Mouse (Mus musculus) right cerebral cortex, postnatal 14 days (tissue): ENCODE results near the gene Babam2.
"Not testable (repeated sequence)": the region's sequence is repeated elsewhere in the genome, so short reads cannot be mapped to it uniquely, and the experiment has no call there.

Experiments used
- DNase-seq: peaks from one replicate; pipeline ENCODE4 v3.0.0; 2022

Babam2 gene

GRCm38 (mm10) chr5:31840406-31840805, 142.9 kb downstream of the Babam2 start:
- DNase-seq = no peak

GRCm38 (mm10) chr5:31844856-31845255, 147.4 kb downstream of the Babam2 start:
- DNase-seq = no peak

- no peak for DNase-seq
These were observed 149.5 kb downstream of the Babam2 start for GRCm38 (mm10) chr5:31846971-31847370.

- no peak for DNase-seq
These were observed 151.5 kb downstream of the Babam2 start for GRCm38 (mm10) chr5:31848995-31849394.

- DNase-seq = no peak
These were observed 155.3 kb downstream of the Babam2 start for GRCm38 (mm10) chr5:31852786-31853185.

- DNase-seq = no peak
These were observed 156.3 kb downstream of the Babam2 start for GRCm38 (mm10) chr5:31853831-31854230.

GRCm38 (mm10) chr5:31858877-31859276, 161.4 kb downstream of the Babam2 start:
- not testable (repeated sequence) for DNase-seq

GRCm38 (mm10) chr5:31860426-31860825, 162.9 kb downstream of the Babam2 start:
- DNase-seq = no peak

- DNase-seq = no peak
These were observed 163.5 kb downstream of the Babam2 start for GRCm38 (mm10) chr5:31860831-31861624.

- no peak for DNase-seq
These were observed 165.4 kb downstream of the Babam2 start for GRCm38 (mm10) chr5:31862753-31863468.

- no peak for DNase-seq
These were observed 166.6 kb downstream of the Babam2 start for GRCm38 (mm10) chr5:31864095-31864494.

GRCm38 (mm10) chr5:31866071-31866470, 168.6 kb downstream of the Babam2 start:
- DNase-seq = no peak

- DNase-seq = no peak
These were observed 173.5 kb downstream of the Babam2 start for GRCm38 (mm10) chr5:31870856-31871520.

- no peak for DNase-seq
These were observed 175.8 kb downstream of the Babam2 start for GRCm38 (mm10) chr5:31873328-31873727.

- no peak for DNase-seq
These were observed 177.1 kb downstream of the Babam2 start for GRCm38 (mm10) chr5:31874543-31874942.

- DNase-seq = no peak
These were observed 178.0 kb downstream of the Babam2 start for GRCm38 (mm10) chr5:31875443-31875842.

- DNase-seq = no peak
These were observed 178.9 kb downstream of the Babam2 start for GRCm38 (mm10) chr5:31876216-31876974.

- DNase-seq = no peak
These were observed 183.0 kb downstream of the Babam2 start for GRCm38 (mm10) chr5:31880457-31880856.

- no peak for DNase-seq
These were observed 184.8 kb downstream of the Babam2 start for GRCm38 (mm10) chr5:31882297-31882696.

GRCm38 (mm10) chr5:31884962-31885361, 187.5 kb downstream of the Babam2 start:
- DNase-seq = no peak

- no peak for DNase-seq
These were observed 190.1 kb downstream of the Babam2 start for GRCm38 (mm10) chr5:31887590-31887989.

GRCm38 (mm10) chr5:31888341-31888740, 190.9 kb downstream of the Babam2 start:
- no peak for DNase-seq

GRCm38 (mm10) chr5:31892631-31893030, 195.1 kb downstream of the Babam2 start:
- DNase-seq = no peak
